Mouse (Mus musculus) ES-E14 (cell line): Measurements from ENCODE around the gene 9430015G10Rik. TPM values are rescaled to one million over a fixed set of nuclear protein-coding genes. Genes with fewer than 3 reads are reported as not detected.

Experiments
- DNase-seq: peaks from one replicate; pipeline ENCODE4 v3.0.0-alpha.2; 2013; ENCODE audit warnings: low read depth, low spot score
- H3K27ac ChIP-seq: 2 replicates; pipeline ENCODE4 v1.5.1; 2012; ENCODE audit warnings: low read depth, mild to moderate bottlenecking, low read length, moderate library complexity, mixed read lengths; ENCODE audit not compliant: poor library complexity, insufficient read depth, severe bottlenecking
- H3K36me3 ChIP-seq: 2 replicates; pipeline ENCODE4 v1.6.1; 2012; ENCODE audit warnings: mild to moderate bottlenecking, low read length, moderate library complexity, mixed read lengths; ENCODE audit not compliant: control insufficient read depth, poor library complexity, insufficient read depth, severe bottlenecking
- H3K4me1 ChIP-seq, 2 experiments: fragments of 150-350 bp in 1 of 2; sonication (generic) in 1 of 2; 2 replicates each; pipeline ENCODE4 v1.6.1; 2012; ENCODE audit warnings: low read length in 2 of 2, mild to moderate bottlenecking in 1 of 2, mixed read lengths in 1 of 2; ENCODE audit not compliant: control insufficient read depth in 2 of 2, insufficient read depth in 2 of 2, poor library complexity in 1 of 2
- H3K4me3 ChIP-seq, 2 experiments: fragments of 150-350 bp in 1 of 2; sonication (generic) in 1 of 2; 2 replicates each; pipeline ENCODE4 v1.5.1; 2012; ENCODE audit warnings: low read length in 2 of 2, low read depth in 1 of 2, mild to moderate bottlenecking in 1 of 2, mixed read lengths in 1 of 2; ENCODE audit not compliant: insufficient read depth in 1 of 2, poor library complexity in 1 of 2, severe bottlenecking in 1 of 2
- H3K9ac ChIP-seq: 2 replicates; pipeline ENCODE4 v1.6.1; 2012; ENCODE audit warnings: low read depth, mild to moderate bottlenecking, low read length, mixed read lengths; ENCODE audit not compliant: poor library complexity, insufficient read depth, severe bottlenecking
- H3K9me3 ChIP-seq: fragments of 150-350 bp; sonication (generic); 2 replicates; pipeline ENCODE4 v1.6.1; 2012; ENCODE audit warnings: low read depth, mild to moderate bottlenecking, low read length; ENCODE audit not compliant: control insufficient read depth, insufficient read depth
- CHD2 ChIP-seq: IDR thresholded peaks from 2 replicates; pipeline ENCODE4 v1.6.1; 2014; ENCODE audit warnings: mild to moderate bottlenecking, low read depth, low read length, inconsistent platforms
- HCFC1 ChIP-seq: IDR thresholded peaks from 2 replicates; pipeline ENCODE4 v1.6.1; 2012; ENCODE audit warnings: low read length, inconsistent platforms, borderline replicate concordance; ENCODE audit not compliant: insufficient read depth
- MAFK ChIP-seq: IDR thresholded peaks from 2 replicates; pipeline ENCODE4 v1.6.1; 2014; ENCODE audit warnings: mild to moderate bottlenecking, low read depth, low read length, inconsistent platforms; ENCODE audit not compliant: insufficient read depth
- ZC3H11A ChIP-seq: IDR thresholded peaks from 2 replicates; pipeline ENCODE4 v1.6.1; 2012; ENCODE audit warnings: low read depth, mild to moderate bottlenecking, inconsistent platforms, low read length, borderline replicate concordance
- ZNF384 ChIP-seq: IDR thresholded peaks from 2 replicates; pipeline ENCODE4 v1.6.1; 2012; ENCODE audit warnings: low read depth, low read length, inconsistent platforms
- in situ Hi-C, 2 experiments: fragments of 600-800 bp; cut with MboI; formaldehyde crosslinking; loops; one replicate each; pipeline ENCODE4 v1.15.1; 2025; ENCODE audit warnings: low sequenced_read_pairs in 2 of 2, inconsistent platforms in 1 of 2; ENCODE audit not compliant: unreplicated experiment in 2 of 2
- total RNA-seq: library from RNA; depleted of rRNA; stranded (reverse); fragments of 300-350 nt; gene quantifications from 2 replicates; pipeline ENCODE4 v1.2.3, GENCODE M21; 2012

Gene 9430015G10Rik
- total RNA-seq, 1 experiment, result 83.4 TPM

DNA sequence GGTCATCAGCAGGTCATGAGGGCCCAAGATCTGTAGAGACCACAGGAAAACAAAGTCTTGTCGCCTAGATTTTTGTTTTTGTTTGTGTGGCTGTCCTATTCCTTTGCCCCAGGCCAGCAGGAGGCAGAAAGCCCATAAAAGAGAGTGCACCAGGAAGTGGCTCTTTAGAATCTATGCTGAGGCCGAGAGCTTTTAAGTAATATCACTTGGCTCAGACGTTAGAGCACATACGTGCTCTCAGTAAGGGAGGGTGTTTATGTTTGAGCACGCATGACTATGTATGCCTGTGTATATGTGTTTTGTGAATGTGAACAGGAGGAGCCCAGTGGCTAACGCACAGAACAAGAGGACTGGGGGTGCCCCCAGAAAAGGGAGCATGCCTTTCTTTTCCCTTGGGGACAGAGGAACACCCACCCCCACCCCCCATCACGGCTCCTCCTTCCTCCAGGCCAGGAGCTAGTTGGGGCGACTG is 32.8 kb upstream of the 9430015G10Rik start:
- Histone ChIP-seq H3K4me1 (peaks cover 5 to 6% of the 10 kb centered on the region in 2 experiments; a peak in 3 of 4 replicates), H3K4me3 (peak overlapping the region; percentile 56 to 74; a peak in 3 of 4 replicates), H3K9me3 (no peaks in the 10 kb centered on the region), H3K36me3 (no peaks in the 10 kb centered on the region), H3K9ac (no peak overlapping the region), H3K27ac (no peak overlapping the region)
- DNase-seq, result no peak
- in situ Hi-C loops, result no loop called here
- no peak for TF ChIP-seq MAFK
- TF ChIP-seq ZC3H11A, result no peak
- TF ChIP-seq HCFC1, result no peak
- TF ChIP-seq CHD2, result no peak
- no peak for TF ChIP-seq ZNF384

DNA sequence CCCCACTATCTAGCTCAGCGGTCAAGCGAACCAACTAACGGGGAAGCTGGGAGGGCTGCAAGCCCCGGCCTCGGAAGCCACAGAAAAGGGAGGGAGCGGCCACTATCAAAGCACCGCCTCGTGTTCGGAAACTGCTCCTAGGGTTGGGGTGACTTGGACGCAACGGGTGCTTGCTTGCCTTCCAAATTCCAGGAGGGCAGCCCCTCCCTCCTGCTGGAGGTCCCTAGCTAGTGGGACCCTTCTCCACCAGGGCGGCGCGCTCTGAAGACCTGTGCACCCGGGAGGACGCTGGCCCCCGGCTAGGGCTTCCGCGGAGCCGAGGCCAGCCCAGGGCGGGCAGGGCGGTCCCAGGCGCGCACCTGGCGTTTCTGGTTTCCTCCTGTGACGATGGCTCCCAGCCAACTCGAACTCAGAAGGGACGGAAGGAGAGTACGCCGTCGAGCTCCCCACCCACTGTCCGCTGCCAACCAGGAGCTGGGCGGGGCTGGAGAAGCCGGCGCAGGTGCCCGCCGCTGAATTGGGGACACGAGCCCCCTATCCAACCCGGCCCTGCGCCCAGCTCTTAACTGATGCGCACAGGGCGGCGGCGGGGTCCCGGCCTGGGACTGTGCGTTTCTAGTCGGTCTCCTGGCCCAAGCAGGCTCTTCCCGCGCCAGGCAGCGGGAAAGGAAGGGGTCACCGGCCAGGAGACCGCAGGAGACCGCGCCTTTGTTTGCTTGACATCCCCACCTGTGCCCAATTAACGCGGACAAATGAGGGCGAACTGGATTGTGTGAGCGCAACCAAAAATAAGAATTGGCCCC is 32.1 kb upstream of the 9430015G10Rik start:
- TF ChIP-seq ZC3H11A (no peak), CHD2 (no peak), ZNF384 (no peak), MAFK (no peak), HCFC1 (no peak)
- Histone ChIP-seq H3K9ac (peak overlapping the region; percentile 8), H3K9me3 (no peaks in the 10 kb centered on the region), H3K27ac (no peak overlapping the region), H3K4me1 (peaks cover 5 to 6% of the 10 kb centered on the region in 2 experiments; a peak in 3 of 4 replicates), H3K36me3 (no peaks in the 10 kb centered on the region), H3K4me3 (peak overlapping the region; percentile 56 to 74)
- DNase-seq, result no peak
- in situ Hi-C loops, result no loop called here

DNA sequence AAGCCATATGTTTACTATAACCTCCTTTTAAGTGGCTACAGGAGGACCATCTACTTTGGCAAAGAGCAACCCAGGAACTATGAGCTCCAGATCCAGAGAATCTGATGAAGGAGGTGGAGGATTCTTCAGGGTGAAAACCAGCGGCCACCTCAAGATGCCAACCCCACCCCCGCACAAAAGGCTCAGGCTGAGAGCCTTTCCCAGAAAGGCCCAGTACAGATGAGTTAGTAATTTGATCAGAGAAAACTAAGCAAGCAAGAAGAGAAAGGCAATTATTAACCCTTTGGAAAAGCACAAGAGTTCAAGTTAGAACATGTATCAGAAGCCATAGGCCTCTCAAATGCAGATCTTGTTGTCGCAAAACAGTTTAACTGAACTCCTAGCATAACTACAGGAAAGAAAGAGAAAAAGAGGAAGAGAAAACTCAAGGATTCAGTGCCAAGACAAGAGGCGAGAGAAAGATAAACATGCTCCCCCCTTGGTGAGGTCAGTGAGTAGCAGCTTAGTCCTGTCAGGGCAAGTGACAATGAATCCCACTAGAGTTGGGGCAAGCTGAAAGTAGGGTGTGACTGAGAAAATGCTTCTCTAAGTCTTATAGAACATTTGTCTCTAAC is 27.1 kb upstream of the 9430015G10Rik start:
- in situ Hi-C loops, result no loop called here
- Histone ChIP-seq H3K4me3 (no peak overlapping the region), H3K36me3 (no peaks in the 10 kb centered on the region), H3K9me3 (no peaks in the 10 kb centered on the region), H3K9ac (no peak overlapping the region), H3K27ac (no peak overlapping the region), H3K4me1 (no peaks in the 10 kb centered on the region)
- TF ChIP-seq ZC3H11A, result no peak
- TF ChIP-seq HCFC1, result no peak
- no peak for TF ChIP-seq CHD2
- no peak for TF ChIP-seq MAFK
- TF ChIP-seq ZNF384, result no peak
- no peak for DNase-seq

- DNase-seq, result no peak
- no peak for TF ChIP-seq MAFK
- TF ChIP-seq HCFC1, result no peak
- TF ChIP-seq ZC3H11A, result no peak
- no peak for TF ChIP-seq CHD2
- TF ChIP-seq ZNF384, result no peak
- no peak overlapping the region for H3K27ac ChIP-seq
These were observed 26.4 kb upstream of the 9430015G10Rik start for GRCm38 (mm10) chr4:156083348-156083747.

More at GRCm38 (mm10) chr4:156083348-156083747, 26.4 kb upstream of the 9430015G10Rik start:
- Histone ChIP-seq H3K9me3 (no peaks in the 10 kb centered on the region), H3K36me3 (no peaks in the 10 kb centered on the region), H3K9ac (no peak overlapping the region), H3K4me1 (no peaks in the 10 kb centered on the region), H3K4me3 (no peak overlapping the region)
- in situ Hi-C loops, result no loop called here
